Mouse (Mus musculus) erythroid progenitor cell, adult 5-6 weeks (primary cell): ENCODE results near the gene Hmga1. TPM values are rescaled to one million over a fixed set of nuclear protein-coding genes. Genes with fewer than 3 reads are reported as not detected.

Source experiments
- ATAC-seq: replicated peaks from 2 replicates; pipeline ENCODE4 v1.8.0; 2016; ENCODE audit warnings: moderate number of reproducible peaks, mild to moderate bottlenecking, moderate TSS enrichment, inconsistent platforms; ENCODE audit not compliant: poor library complexity, low FRiP score, severe bottlenecking
- total RNA-seq, 2 experiments: library from RNA; stranded (forward) in 1 of 2; stranded (reverse) in 1 of 2; fragments of 150-400 nt in 1 of 2; fragments of 186-747, 209-891 nt in 1 of 2; gene quantifications; 2 replicates each; pipeline versions ENCODE4 v1.2.3 to v1.2.4; 2015 to 2017; ENCODE audit warnings: low replicate concordance in 2 of 2

The Hmga1 gene
- total RNA-seq, 2 experiments from 2014 or later, result 30.6 to 40.7 TPM

DNA sequence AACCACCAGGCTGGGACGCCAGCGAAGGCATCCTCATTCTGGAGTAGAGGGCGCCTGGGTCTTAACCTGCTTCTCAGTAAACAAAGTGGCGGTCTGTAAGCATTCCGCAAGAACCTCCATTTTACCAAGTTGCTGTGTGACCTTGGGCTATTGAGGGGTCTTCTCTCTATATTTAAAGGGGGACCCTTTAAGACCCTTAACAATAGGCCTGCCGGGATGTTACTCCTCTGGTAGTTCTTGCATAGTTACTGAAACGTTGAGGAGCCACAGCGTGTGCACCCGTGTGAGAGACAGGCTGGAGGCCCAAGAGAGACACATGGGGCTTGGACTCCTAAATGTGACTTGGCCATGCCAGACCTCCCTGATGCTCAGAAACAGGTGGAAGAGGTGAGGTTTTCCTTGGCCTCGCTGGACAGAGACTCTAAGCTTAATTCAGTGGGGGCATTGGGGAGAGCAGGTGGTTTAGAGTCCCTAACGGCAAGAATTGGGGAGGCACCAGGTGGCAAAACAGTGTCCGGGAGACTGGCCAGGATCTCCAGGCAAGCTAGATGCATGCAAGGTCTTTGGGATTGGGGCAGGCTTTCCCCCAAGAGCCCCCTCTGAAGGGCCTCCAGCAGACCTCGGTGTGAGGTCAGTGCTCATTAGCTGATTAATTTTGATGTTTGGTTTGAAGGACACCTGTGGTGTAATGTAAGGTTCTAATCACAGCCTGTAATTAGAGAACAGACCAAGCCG is 1.8 kb downstream of the Hmga1 start:
- no peak for ATAC-seq

DNA sequence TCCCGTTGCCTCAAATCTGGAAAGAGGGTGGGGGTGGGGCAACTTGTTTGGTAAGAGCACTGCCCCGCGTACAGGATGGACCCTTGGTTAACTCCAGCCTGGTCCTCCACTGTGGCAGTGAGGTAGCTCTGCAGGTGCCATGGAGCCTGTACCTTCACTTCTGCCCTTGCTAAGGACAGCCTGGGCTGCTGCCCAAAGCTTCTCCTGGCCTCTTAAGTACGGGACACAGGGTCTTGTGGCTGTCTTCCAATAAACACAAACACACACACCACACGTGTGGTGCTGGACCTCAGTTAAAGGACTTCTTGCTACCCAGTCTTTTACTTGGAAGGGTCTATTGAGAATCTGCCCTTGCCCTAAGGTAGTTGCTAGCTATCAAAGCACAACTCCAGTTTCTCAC is 2.5 kb downstream of the Hmga1 start:
- no peak for ATAC-seq

DNA sequence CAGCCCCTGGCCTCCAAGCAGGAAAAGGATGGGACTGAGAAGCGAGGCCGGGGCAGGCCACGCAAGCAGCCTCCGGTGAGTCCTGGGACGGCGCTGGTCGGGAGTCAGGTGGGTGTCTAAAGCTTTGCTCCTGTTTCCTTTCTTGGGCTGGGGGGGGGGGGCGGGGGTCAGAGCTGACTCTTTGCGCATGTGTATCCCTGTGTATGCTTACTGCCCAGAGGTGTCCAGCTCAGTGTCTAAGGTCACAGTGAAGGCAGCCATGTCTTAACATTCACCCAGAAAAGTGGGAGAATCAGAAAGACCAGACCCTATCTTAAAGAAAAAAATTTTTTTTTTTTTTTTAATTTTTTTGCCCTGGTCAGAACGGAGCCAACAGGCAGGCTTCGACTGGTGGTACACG is 3.3 kb downstream of the Hmga1 start:
- ATAC-seq, result no peak

DNA sequence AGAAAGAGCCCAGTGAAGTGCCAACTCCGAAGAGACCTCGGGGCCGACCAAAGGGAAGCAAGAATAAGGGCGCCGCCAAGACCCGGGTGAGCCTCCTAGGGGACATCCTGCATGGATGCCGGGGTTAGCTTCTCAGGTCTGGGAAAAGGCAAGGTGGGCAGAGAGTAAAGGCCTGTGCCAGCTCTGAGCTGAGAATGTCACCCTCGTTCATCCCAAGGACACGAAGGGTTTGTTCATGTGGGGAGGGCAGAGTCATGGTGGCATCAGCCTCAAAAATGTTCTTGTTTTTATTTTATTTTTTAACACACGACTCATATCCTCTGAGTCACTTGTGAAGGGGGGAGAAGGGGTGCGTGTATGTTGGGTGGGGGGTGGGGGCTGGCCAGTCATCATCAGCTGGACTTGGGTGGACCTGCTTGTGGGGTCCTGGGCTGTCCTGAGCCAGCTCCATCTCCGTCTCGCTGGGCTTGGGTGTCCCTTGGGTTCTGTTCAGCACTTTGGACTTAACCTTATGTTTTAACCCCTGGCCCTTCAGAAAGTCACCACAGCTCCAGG is 4.7 kb downstream of the Hmga1 start:
- ATAC-seq, result no peak

DNA sequence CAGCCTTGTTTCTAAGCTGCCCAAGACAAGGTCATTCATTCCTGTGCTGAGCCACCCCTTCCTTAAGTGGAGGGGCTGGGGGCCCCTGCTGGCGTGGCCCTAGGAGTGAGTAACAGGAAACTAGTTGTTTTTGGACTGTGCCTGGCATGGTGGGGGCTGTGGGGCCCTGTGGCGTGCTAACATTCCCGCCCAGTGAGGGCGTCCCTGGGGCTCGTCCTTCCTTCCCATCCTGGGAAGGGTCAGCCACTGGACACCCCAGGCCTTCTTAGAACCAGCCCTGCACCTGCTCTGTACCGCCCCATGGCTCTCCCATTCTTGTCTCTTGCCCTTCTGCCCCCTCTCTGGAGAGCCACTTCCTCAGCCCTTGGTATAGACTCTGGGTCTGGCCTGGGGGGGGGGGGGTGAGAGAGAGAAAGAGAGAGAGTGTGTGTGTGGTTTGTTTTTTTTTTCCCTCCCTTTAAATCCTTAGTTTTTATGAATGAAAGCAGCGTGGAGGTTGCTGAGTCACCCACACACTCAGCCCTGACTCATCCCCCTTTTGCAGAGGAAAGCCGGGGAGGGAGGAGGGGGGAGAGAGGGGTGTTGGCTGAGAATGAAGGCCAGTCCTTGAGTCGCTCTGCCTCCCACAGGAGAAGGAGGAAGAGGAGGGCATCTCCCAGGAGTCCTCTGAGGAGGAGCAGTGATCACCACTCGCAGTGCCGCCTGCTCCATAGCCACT is 5.7 kb downstream of the Hmga1 start:
- no peak for ATAC-seq

DNA sequence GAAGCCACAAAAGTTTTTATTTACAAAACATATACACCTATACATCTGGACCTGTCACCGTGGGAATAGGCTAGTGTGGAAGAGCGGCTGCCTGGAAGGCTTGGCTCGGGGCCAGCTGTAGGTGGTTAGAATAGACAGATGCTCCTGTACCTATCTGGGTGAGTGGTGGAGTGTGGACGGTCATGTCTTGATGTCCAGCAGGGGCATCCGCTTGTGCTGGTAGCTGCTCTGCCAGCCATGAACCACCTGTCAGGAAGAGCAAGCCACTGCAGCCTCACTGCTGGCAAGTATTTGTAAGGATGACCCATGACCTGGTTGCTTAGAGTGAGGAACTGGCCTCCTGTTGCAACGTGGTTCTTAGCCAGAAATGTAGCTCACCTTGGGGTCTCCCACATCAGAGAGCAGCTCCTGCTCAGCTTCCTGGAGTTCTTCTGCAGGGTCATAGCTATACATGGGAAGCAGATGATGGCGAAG is 7.5 kb downstream of the Hmga1 start:
- no peak for ATAC-seq

DNA sequence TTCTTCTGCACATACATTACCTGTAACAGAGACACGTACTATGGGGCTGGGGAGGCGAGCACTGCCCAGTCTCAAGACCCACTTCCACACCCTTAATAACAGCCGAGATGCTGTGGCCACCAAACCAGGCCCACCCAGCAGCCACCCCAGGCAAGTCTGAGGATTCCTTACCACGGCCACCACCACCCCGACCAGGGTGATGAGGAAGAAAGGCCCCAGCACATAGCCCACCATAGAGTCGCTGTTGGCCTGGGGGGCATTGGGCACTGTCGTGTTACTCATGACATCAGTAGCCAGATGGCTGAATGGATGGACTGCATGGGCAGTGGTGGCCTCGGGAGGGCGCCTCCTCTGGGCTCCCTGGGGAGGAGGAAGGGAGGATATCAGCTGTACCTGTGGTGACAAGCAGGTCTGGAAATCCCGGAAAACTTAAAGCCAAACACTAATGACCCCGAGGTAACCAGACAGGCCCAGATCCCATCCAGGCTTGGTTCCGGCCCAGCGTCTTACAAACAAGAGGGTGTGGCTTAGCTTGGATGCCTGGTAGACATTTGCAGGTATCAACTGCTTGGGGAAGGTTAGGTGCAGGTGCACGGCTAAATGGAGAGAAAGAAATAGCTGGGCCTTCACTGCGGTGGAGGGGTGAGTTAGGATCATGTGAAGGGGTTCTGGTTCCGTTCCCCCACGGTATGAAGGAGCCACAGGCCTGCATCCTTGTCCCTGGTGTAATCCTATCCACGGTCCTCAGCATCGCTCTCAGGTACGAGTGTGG is 8.3 kb downstream of the Hmga1 start:
- ATAC-seq, result no peak

DNA sequence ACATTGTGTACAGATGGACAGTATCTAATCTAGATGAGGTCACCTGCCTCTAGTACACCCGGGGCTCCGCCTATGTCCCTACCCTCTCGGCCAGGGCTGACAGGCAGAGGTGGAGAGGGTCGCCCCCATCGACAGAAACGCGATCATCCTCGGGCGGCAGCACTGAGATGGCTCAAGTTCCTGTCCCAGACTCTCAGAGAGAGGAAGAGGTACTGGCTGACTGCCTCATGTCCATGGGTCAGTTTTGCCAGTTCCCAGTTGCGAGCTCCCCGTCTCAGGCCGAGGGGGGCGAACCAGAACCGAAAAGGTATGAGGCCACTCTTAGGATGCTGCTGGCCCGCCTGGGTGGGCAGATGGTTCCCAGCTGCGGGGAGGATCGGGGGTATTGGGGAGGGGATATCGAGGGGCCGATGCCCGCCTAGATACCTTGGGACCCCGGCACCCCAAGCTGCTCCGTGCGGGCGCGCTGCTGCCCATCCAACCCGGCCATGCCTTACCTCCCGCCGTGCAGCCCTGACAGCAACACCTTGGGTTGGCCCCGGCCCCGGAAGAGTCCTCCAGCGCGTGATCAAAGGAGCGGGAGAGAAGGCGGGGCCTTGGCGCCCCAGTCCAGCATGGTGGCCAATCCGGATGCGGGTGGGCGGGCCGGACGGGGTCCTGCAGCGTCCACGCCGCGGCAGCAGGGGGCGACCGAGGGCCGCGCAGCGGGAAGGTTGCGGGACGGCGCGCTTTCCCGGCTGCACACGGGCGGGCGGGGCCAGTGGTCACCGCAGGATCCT is 9.1 kb downstream of the Hmga1 start, which contains the start of gene AI413582:
AI413582 (minus strand) TSS at position 594 of the 779 bp plus-strand sequence.
- ATAC-seq, result peak; percentile 95

DNA sequence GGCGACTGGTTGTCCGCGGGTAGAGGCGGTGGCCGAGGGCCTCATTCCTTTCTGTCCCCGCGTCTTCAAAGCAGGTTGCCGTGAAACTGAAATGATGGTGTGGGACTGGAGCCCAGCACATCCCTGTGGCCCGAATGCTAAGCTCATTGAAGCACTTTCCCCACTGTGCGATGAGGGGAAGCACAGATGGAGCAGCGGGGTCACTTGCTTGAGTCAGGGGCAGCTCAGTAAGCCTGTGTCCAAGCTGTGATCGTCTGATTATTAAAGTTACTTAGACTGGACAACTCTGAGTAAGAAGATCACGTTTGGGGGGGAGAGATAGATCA is 9.6 kb downstream of the Hmga1 start:
- no peak for ATAC-seq

DNA sequence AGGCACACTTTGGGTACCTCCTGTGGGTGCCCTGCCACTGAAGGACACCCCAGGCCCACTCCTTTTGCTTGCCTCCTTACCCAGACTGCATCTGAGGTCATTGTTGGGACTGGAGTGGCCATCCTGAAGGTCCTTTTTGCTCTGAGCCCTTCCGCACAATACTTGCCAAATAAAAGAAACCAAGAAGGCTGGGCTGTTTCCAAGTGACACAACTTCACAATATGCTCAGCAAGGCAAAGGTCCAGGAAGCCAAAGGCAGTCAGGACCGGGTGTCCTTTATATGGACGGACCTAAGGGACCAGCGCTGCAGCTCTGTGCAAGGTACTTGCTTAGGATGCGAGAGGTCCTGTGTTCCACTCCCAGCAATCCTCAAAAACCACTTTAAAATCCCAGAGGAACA is 11.9 kb downstream of the Hmga1 start:
- no peak for ATAC-seq

DNA sequence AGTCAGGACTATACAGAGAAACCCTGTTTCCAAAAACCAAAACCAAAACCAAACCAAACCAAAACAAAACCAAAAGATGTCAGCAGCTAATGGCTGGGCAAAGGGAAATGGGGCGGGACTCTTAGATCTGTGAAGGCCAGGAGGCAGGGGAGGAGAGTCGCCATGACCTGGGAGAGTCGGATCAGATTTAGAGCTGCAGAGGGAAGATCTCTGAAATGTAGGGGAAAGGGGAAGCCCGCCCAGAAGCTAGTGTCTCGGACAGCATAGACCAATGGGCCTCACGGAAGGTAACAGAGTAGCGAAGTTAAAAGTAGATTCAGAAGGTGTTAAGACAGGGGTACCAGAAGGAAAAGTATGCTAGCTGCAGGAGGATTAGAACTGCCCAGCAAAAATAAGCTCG is 15.0 kb downstream of the Hmga1 start:
- no peak for ATAC-seq

DNA sequence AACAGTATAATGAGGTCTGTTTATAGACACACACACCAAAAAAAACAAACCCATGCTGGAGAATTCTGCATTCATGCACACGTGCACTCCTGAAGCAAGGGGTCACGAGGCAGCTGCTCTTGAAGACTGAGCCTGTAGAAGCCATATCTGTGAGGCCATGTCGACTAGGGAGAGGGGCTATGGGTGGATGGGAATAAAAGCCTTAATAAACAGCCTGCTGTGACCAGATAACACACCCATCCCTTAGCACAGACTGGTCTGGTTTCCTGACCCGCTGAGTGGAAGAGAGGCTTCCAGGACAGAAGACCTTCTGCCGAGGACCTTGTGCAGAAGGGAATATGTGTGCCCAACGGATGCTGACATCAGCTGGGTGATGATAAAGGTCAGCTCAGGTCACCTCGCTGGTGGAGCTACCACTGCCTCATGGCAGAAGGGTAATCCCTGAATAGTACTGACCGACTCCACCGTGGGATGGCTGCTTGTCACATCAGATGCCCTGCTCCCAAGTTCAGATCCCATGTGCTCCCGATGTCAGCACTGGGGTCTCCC is 17.5 kb downstream of the Hmga1 start:
- no peak for ATAC-seq

DNA sequence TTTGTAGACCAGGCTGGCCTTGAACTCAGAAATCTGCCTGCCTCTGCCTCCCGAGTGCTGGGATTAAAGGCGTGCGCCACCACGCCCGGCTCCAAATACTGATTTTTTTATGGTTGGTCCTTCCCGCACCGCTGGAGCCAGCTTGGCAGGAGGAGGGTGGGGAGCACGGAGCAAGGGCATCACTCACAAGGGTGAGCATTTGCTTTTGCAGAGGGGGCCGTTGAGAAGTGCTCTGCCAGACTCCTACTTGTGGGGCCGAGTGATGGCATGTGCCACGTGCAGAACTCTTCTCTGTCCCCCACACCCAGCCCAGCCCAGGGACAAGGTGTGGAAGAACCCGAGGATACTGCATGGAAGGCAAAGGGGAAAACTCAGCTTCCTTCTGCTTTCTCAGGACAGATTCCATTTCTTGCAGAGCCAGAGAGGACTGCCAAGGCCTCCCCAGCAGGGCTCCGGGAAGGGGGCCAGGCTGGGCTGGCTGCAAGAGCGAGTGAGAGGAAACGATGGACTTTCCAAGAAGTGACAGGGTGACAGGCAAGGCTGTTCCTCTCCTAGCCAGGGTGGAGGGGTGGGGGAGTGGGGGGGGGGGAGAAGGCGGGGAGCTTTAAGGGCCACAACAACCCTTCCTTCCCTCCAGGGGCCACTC is 18.3 kb downstream of the Hmga1 start:
- ATAC-seq, result no peak

DNA sequence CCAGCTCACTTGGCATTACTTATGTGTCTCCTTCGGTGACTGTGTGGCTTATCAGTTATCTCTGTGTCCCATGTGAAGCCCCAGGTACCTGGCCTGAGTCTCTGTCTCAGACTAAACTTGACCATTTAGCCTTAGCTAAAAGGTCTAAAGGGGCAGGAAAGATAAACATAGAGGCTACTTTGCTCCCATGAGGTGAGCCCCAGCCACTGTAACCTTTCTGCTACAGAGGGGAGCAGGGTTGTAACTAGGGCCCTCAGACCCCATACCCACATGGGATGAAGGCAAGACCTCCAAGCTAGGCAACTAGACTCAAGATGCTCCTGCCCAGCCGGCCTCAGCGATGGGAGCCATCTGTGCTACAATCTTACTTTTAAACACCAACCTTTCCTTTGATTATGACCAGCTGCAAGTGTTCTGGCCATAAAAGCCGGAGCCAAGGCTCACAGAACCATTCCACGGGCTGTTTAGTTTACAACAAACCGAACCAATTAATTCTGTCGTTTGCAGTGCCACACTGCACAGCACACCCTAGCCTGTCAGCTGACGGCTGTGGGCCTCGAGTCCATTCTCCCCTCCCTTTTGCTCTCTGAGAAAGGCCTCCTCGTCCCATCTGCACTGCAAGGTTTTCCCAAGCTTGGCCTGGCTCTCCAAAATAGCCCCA is 18.9 kb downstream of the Hmga1 start:
- ATAC-seq, result no peak

DNA sequence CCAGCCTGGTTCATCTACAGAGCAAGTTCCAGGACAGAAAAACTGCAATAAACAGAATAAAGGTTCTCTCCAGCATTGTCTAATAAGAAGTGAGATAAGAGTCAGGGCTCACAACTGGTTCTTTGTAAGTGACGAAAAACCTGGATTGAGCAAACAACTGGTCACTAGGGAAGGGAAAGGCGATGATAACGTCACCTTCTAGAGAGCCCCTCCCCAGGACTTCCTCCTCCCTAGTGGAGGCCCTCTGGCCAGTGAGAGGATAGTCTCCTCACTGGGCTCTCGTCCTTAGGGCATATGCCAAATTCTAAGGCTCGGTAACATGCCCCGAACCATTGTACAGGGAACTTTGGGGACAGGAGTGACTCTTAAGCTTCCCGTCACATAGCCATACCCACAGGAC is 19.8 kb downstream of the Hmga1 start:
- no peak for ATAC-seq

DNA sequence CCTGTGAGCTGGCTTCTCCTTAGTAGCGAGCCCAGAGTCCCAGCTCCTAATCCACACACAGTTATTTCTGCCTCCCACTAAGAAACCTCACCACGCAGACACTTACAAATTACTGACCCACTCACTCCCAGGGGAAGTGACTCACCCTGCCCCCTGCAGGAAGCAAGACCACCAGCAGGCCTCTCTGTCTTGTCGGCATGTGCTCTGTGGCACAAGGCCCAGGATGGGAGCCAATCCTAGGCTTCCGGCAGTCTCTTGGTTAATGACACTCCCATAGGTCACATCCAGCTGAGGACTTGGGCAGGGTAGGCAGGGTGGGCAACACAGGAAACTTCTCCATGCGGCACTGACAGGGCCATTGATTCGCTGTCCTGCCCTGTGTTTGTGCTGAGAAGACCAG is 21.2 kb downstream of the Hmga1 start:
- no peak for ATAC-seq

DNA sequence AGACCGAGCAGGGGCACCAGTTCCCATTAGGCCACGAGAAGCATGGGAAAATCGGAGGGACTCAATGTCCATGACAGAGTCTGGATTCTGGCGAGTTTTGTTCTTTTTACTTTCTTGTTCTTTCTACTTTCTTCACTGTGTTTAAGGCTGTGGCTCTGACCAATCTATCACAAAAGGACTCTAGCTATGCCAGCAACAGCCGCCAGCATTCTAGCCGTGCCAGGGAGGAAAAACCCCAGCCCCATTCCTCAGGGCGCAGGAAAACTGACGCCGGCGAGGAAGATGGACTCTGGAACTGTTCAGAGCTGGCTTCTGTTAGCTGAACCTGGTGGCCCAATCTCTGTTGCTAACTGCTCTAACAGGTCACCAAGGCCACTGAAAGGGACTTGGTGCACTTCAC is 22.2 kb downstream of the Hmga1 start:
- no peak for ATAC-seq

DNA sequence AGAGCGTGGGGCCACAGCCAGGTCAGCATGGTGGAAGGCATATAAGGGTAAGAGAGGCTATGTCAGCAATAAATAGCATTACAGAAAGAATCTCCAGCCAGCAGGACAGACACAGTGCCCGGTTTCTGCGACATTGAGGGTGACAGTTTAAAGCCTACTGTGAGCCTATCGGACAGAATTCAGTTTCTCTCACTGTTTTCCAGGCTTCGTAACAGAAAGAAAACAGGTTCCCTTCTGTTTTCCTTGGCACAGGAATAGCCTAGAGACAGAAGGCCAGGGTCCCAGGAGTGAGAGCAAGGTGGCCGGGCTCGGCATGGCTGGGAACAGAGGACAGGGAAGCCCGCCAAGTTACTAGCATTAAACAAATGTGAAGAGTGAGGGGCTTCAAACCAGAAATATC is 23.5 kb downstream of the Hmga1 start:
- no peak for ATAC-seq
